Mouse (Mus musculus) hindbrain, postnatal 0 days (tissue): ENCODE results near the gene Rps17. TPM values are rescaled to one million over a fixed set of nuclear protein-coding genes. Genes with fewer than 3 reads are reported as not detected.

Experiments used
- ATAC-seq: fragments of 200-750 bp; cut with Nextera tagmentation; 2 replicates; pipeline ENCODE4 v1.8.0; 2017; ENCODE audit warnings: mild to moderate bottlenecking, moderate TSS enrichment, moderate library complexity
- DNase-seq: peaks from one replicate; pipeline ENCODE4 v3.0.0-alpha.2; 2015; ENCODE audit warnings: low spot score
- H3K27ac ChIP-seq: fragments of 300-500 bp; sonication (generic); 2 replicates; pipeline ENCODE4 v1.5.1; 2014; ENCODE audit warnings: mild to moderate bottlenecking
- H3K27me3 ChIP-seq: fragments of 300-500 bp; sonication (generic); 2 replicates; pipeline ENCODE4 v1.6.1; 2014; ENCODE audit warnings: low read length, mixed read lengths; ENCODE audit not compliant: insufficient read depth
- H3K36me3 ChIP-seq: fragments of 300-500 bp; sonication (generic); 2 replicates; pipeline ENCODE4 v1.6.1; 2014; ENCODE audit warnings: low read length, mixed read lengths; ENCODE audit not compliant: insufficient read depth
- H3K4me1 ChIP-seq: fragments of 300-500 bp; sonication (generic); 2 replicates; pipeline ENCODE4 v1.6.1; 2014; ENCODE audit warnings: antibody characterized with exemption, low read length, mixed read lengths; ENCODE audit not compliant: insufficient read depth
- H3K4me2 ChIP-seq: fragments of 300-500 bp; sonication (generic); 2 replicates; pipeline ENCODE4 v1.6.1; 2014; ENCODE audit warnings: low read depth, mild to moderate bottlenecking, low read length, moderate library complexity, mixed read lengths
- H3K4me3 ChIP-seq: fragments of 300-500 bp; sonication (generic); 2 replicates; pipeline ENCODE4 v1.5.1; 2014; ENCODE audit warnings: low read length
- H3K9ac ChIP-seq: fragments of 300-500 bp; sonication (generic); replicated peaks from 2 replicates; pipeline ENCODE4 v1.6.1; 2014; ENCODE audit warnings: mild to moderate bottlenecking, low read length, moderate library complexity, mixed read lengths
- H3K9me3 ChIP-seq: fragments of 300-500 bp; sonication (generic); 2 replicates; pipeline ENCODE4 v1.6.1; 2016; ENCODE audit warnings: low read length, mixed read lengths
- CTCF ChIP-seq: IDR thresholded peaks from 2 replicates; pipeline ENCODE4 v1.5.1; 2016; ENCODE audit warnings: antibody characterized with exemption, control low read depth, low read depth
- WGBS: fragments of 180-500 bp; shearing (Covaris S2); extraction: QIAGEN DNeasy Blood & Tissue Kit; methylation state at CpG from one replicate; pipeline ENCODE4 v1.1.7; 2014; 5-methylcytosine and 5-hydroxymethylcytosine counted together
- polyA plus RNA-seq: library from polyadenylated mRNA; unstranded; fragments of >200 nt; fragmentation: Nextera tagmentation; extraction: Ambion mirVana; gene quantifications from 2 replicates; pipeline ENCODE4 v1.2.1, GENCODE M21; 2015
- total RNA-seq: library from RNA; depleted of rRNA; stranded (reverse); fragments of >200 nt; gene quantifications from 2 replicates; pipeline ENCODE4 v1.2.3, GENCODE M21; 2014

Gene Rps17
- total and polyA plus RNA-seq, 2 experiments from 2014 or later = 433 to 765 TPM

GRCm38 (mm10) chr7:81343316-81343715 lies 1.7 kb downstream of the Rps17 start:
- WGBS = 35% methylated on average over 8 of the region's 8 CpGs
- Histone ChIP-seq H3K4me3 (peak overlapping the region; percentile 67), H3K9me3 (no peaks in the 10 kb centered on the region), H3K27ac (no peak overlapping the region), H3K4me2 (peak overlapping the region; percentile 75), H3K4me1 (peaks cover 12% of the 10 kb centered on the region), H3K36me3 (peaks cover 15% of the 10 kb centered on the region; the same call in 1 of the 2 replicates), H3K27me3 (no peaks in the 10 kb centered on the region), H3K9ac (peak overlapping the region; percentile 95)
- ATAC-seq (no peak), DNase-seq (no peak)
- TF ChIP-seq CTCF = no peak

- H3K9me3 ChIP-seq = no peaks in the 10 kb centered on the region
- H3K36me3 ChIP-seq = peaks cover 17% of the 10 kb centered on the region; the same call in 1 of the 2 replicates
- H3K4me2 ChIP-seq = peak overlapping the region; percentile 75
- no peaks in the 10 kb centered on the region for H3K27me3 ChIP-seq
- no peak for ATAC-seq
- peak overlapping the region; percentile 67 for H3K4me3 ChIP-seq
- H3K9ac ChIP-seq = peak overlapping the region; percentile 95
- no peak for DNase-seq
- 69% methylated on average over 8 of the region's 8 CpGs for WGBS
- H3K27ac ChIP-seq = no peak overlapping the region
- TF ChIP-seq CTCF = no peak
- H3K4me1 ChIP-seq = peaks cover 12% of the 10 kb centered on the region
Measured at GRCm38 (mm10) chr7:81342356-81343094, 2.5 kb downstream of the Rps17 start.

- H3K4me2 ChIP-seq = no peak overlapping the region
- 38% methylated on average over 3 of the region's 3 CpGs for WGBS
- no peak overlapping the region for H3K4me3 ChIP-seq
- H3K36me3 ChIP-seq = peaks cover 17% of the 10 kb centered on the region; the same call in 1 of the 2 replicates
- H3K9me3 ChIP-seq = no peaks in the 10 kb centered on the region
- H3K9ac ChIP-seq = no peak overlapping the region
- H3K27ac ChIP-seq = no peak overlapping the region
- ATAC-seq = no peak
- H3K27me3 ChIP-seq = no peaks in the 10 kb centered on the region
- TF ChIP-seq CTCF = peak; percentile 66
- peak; percentile 68 for DNase-seq
- peaks cover 12% of the 10 kb centered on the region for H3K4me1 ChIP-seq
Measured at GRCm38 (mm10) chr7:81341563-81341962, 3.5 kb downstream of the Rps17 start.

- ATAC-seq = no peak
- H3K9me3 ChIP-seq = no peaks in the 10 kb centered on the region
- no peak overlapping the region for H3K4me3 ChIP-seq
- TF ChIP-seq CTCF = peak; percentile 91
- DNase-seq = peak; percentile 82
- H3K27ac ChIP-seq = no peak overlapping the region
- no peaks in the 10 kb centered on the region for H3K27me3 ChIP-seq
- H3K9ac ChIP-seq = no peak overlapping the region
- H3K4me1 ChIP-seq = peaks cover 12% of the 10 kb centered on the region
- H3K36me3 ChIP-seq = peaks cover 17% of the 10 kb centered on the region; the same call in 1 of the 2 replicates
- 82% methylated on average over 4 of the region's 4 CpGs for WGBS
- H3K4me2 ChIP-seq = no peak overlapping the region
Measured at GRCm38 (mm10) chr7:81339783-81340182, 5.3 kb downstream of the Rps17 start.

GRCm38 (mm10) chr7:81338522-81338873 lies 6.6 kb downstream of the Rps17 start:
- H3K4me1 ChIP-seq = peaks cover 8% of the 10 kb centered on the region
- H3K9ac ChIP-seq = no peak overlapping the region
- H3K27ac ChIP-seq = no peak overlapping the region
- no peak overlapping the region for H3K4me3 ChIP-seq
- no peak for TF ChIP-seq CTCF
- H3K36me3 ChIP-seq = peaks cover 17% of the 10 kb centered on the region; the same call in 1 of the 2 replicates
- 84% methylated on average over 3 of the region's 3 CpGs for WGBS
- DNase-seq (no peak), ATAC-seq (no peak)
- no peaks in the 10 kb centered on the region for H3K27me3 ChIP-seq
- no peaks in the 10 kb centered on the region for H3K9me3 ChIP-seq
- H3K4me2 ChIP-seq = no peak overlapping the region

GRCm38 (mm10) chr7:81337785-81338521 lies 7.1 kb downstream of the Rps17 start:
- Histone ChIP-seq H3K9ac (no peak overlapping the region), H3K4me2 (no peak overlapping the region), H3K4me3 (no peak overlapping the region), H3K27me3 (no peaks in the 10 kb centered on the region), H3K36me3 (peaks cover 17% of the 10 kb centered on the region; the same call in 1 of the 2 replicates), H3K27ac (no peak overlapping the region), H3K9me3 (no peaks in the 10 kb centered on the region), H3K4me1 (peaks cover 2% of the 10 kb centered on the region)
- TF ChIP-seq CTCF = no peak
- WGBS = 94% methylated on average over 21 of the region's 21 CpGs
- no peak for DNase-seq
- ATAC-seq = no peak
